In genomic region chr7:135924641-135925040, GRCm38 (mm10) we compare ENCODE assay signal across 23 mouse cellular contexts.
DNase-seq lines count a peak whose midpoint lies in the region; ATAC-seq and TF ChIP-seq lines count a peak whose summit lies in the region.
"Had no signal": no experiment of that assay in that cellular context is flagged by ENCODE, and none has a peak within 500 bp of the region (broad histone marks: within the 10 kb centered on the region; RNA-seq: fewer than 3 reads in every experiment).

No protein-coding gene starts in this region.

- no peak overlapping the region for H3K4me2 ChIP-seq in forebrain, postnatal 0 days (ENCODE audit: low read depth)
- no peak overlapping the region for H3K4me2 ChIP-seq in forebrain, embryonic 16.5 days (ENCODE audit: low read length)
- H3K4me2 ChIP-seq: embryonic facial prominence, embryonic 12.5 days; forebrain, embryonic 13.5 days; forebrain, embryonic 15.5 days had no signal

- no peak overlapping the region for H3K9ac ChIP-seq in forebrain, postnatal 0 days
- H3K9ac ChIP-seq in forebrain, embryonic 16.5 days (replicated peaks; ENCODE audit: low read depth, low read length): no peak overlapping the region
- H3K9ac ChIP-seq: embryonic facial prominence, embryonic 12.5 days; forebrain, embryonic 13.5 days; forebrain, embryonic 15.5 days had no signal

- peak; percentile 25; the same call in 1 of the 2 replicates for TF ChIP-seq CTCF in forebrain, postnatal 0 days (IDR thresholded peaks at IDR 0.05; ENCODE audit: low read depth)

- WGBS in forebrain, postnatal 0 days: 85% methylated on average over 4 of the region's 4 CpGs
- WGBS in forebrain, embryonic 16.5 days: 89% methylated on average over 4 of the region's 4 CpGs
- WGBS in heart, embryonic 10.5 days: 83% methylated on average over 4 of the region's 4 CpGs

- H3K4me3 ChIP-seq in forebrain, postnatal 0 days (ENCODE audit: low read depth, low read length): no peak overlapping the region
- H3K4me3 ChIP-seq in forebrain, embryonic 16.5 days (replicated peaks; ENCODE audit: low read length): no peak overlapping the region
- no peak overlapping the region for H3K4me3 ChIP-seq in heart, embryonic 10.5 days
- H3K4me3 ChIP-seq: embryonic facial prominence, embryonic 10.5 days; embryonic facial prominence, embryonic 12.5 days; forebrain, embryonic 13.5 days; forebrain, embryonic 15.5 days had no signal

- no peak overlapping the region for H3K27ac ChIP-seq in forebrain, postnatal 0 days (ENCODE audit: low read depth, low read length)
- H3K27ac ChIP-seq in forebrain, embryonic 16.5 days (ENCODE audit: low read length): no peak overlapping the region
- H3K27ac ChIP-seq in heart, embryonic 10.5 days: no peak overlapping the region
- H3K27ac ChIP-seq: embryonic facial prominence, embryonic 10.5 days; embryonic facial prominence, embryonic 12.5 days; forebrain, embryonic 13.5 days; forebrain, embryonic 15.5 days had no signal

- H3K9me3 ChIP-seq in forebrain, postnatal 0 days (ENCODE audit: low read length): no peaks in the 10 kb centered on the region
- H3K9me3 ChIP-seq in forebrain, embryonic 16.5 days (ENCODE audit: control insufficient read depth, low read length): no peaks in the 10 kb centered on the region
- H3K9me3 ChIP-seq in heart, embryonic 10.5 days: no peaks in the 10 kb centered on the region
- H3K9me3 ChIP-seq: embryonic facial prominence, embryonic 10.5 days; embryonic facial prominence, embryonic 12.5 days; forebrain, embryonic 13.5 days; forebrain, embryonic 15.5 days had no signal

- H3K36me3 ChIP-seq in forebrain, postnatal 0 days (ENCODE audit: insufficient read depth): no peaks in the 10 kb centered on the region
- no peaks in the 10 kb centered on the region for H3K36me3 ChIP-seq in forebrain, embryonic 16.5 days (ENCODE audit: control insufficient read depth, insufficient read depth)
- no peaks in the 10 kb centered on the region for H3K36me3 ChIP-seq in heart, embryonic 10.5 days
- H3K36me3 ChIP-seq: embryonic facial prominence, embryonic 10.5 days; embryonic facial prominence, embryonic 12.5 days; forebrain, embryonic 15.5 days; G1E had no signal

- ATAC-seq in forebrain, postnatal 0 days: no peak
- ATAC-seq in forebrain, embryonic 16.5 days: no peak
- ATAC-seq: activated CD4-positive, CD25-positive, alpha-beta regulatory T cell, adult 4 months; CD4-positive, CD25-positive, alpha-beta regulatory T cell, adult 4 months; forebrain, embryonic 13.5 days; forebrain, embryonic 15.5 days; Patski had no signal

- DNase-seq in forebrain, postnatal 0 days: no peak
- DNase-seq in heart, embryonic 10.5 days (ENCODE audit: low spot score): peak; percentile 53
- DNase-seq in heart, adult 18-20 months: no peak
- peak; percentile 17 for DNase-seq in retina, embryonic 14.5 days (ENCODE audit: low spot score)
- no peak for DNase-seq in retina, postnatal 1 day
- DNase-seq: adrenal gland, adult 8-10 months; adrenal gland, postnatal 14 days; adrenal gland, postnatal 36 days; B cell, adult 2 months; cerebellum, adult 11-12 months; cerebellum, adult 2 months; cerebellum, adult 9-10 months; cerebellum, postnatal 10 days; cerebellum, postnatal 25 days had no signal

- H3K4me1 ChIP-seq in forebrain, postnatal 0 days (ENCODE audit: insufficient read depth): no peaks in the 10 kb centered on the region
- no peaks in the 10 kb centered on the region for H3K4me1 ChIP-seq in forebrain, embryonic 16.5 days (replicated peaks; ENCODE audit: control insufficient read depth, insufficient read depth, low read length)
- H3K4me1 ChIP-seq in heart, embryonic 10.5 days: peaks cover 9% of the 10 kb centered on the region
- H3K4me1 ChIP-seq: embryonic facial prominence, embryonic 12.5 days; forebrain, embryonic 13.5 days; forebrain, embryonic 15.5 days had no signal

- no peaks in the 10 kb centered on the region for H3K27me3 ChIP-seq in forebrain, postnatal 0 days (ENCODE audit: insufficient read depth, low read length)
- no peaks in the 10 kb centered on the region for H3K27me3 ChIP-seq in forebrain, embryonic 16.5 days (replicated peaks; ENCODE audit: control insufficient read depth, insufficient read depth, low read length)
- H3K27me3 ChIP-seq in heart, embryonic 10.5 days (ENCODE audit: insufficient read depth, poor library complexity, severe bottlenecking): peaks cover 18% of the 10 kb centered on the region; the same call in 1 of the 2 replicates
- H3K27me3 ChIP-seq: embryonic facial prominence, embryonic 12.5 days; forebrain, embryonic 13.5 days; forebrain, embryonic 15.5 days; Patski had no signal

Comparison
In these comparisons a context has a peak if more than half of its experiments do, and no peak if none do; other contexts are left out.
1. DNase-seq: peak in heart, embryonic 10.5 days (single experiment) and retina, embryonic 14.5 days (single experiment); none in forebrain, postnatal 0 days (single experiment), heart, adult 18-20 months (0 of 2) and retina, postnatal 1 day (single experiment).